Mouse (Mus musculus): ENCODE measurements around the gene Dctn2. TPM values are rescaled to one million over a fixed set of nuclear protein-coding genes. Genes with fewer than 3 reads are reported as not detected.

The Dctn2 gene
- total RNA-seq, 2 experiments from 2014 or later: 99.8 to 103 TPM

DNA sequence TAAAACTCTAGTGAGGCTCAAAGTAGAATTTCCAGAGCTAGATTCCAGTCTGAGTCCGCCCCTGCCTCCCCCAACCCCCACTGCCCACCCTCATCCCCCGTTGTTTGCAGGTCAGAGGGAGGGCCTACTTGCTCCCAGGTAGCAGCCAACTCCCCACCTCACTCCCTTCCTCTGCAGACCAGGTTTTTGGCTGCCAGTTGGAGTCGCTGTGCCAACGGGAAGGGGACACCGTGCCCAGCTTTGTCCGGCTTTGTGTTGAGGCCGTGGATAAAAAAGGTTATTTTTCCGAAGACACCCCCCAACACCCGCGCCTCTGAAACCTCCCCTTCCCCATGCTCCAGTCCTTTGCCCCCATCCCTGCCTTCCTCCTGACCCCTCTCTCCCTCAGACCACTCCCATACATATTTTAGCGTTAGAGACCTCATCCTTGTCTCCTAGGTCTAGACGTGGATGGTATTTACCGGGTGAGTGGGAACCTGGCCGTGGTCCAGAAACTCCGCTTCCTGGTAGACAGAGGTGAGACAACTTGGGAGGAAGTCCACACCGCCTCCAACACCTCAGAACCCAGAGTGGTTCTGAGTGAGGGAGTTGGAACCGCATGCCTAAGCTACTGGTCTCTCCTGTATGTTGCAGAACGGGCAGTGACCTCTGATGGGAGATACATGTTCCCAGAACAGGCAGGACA is 61.4 kb downstream of the Dctn2 start:
- no peak for DNase-seq
- intact Hi-C loops (cut with DNase I; ENCODE audit: low total_unique reads): no loop called here

DNA sequence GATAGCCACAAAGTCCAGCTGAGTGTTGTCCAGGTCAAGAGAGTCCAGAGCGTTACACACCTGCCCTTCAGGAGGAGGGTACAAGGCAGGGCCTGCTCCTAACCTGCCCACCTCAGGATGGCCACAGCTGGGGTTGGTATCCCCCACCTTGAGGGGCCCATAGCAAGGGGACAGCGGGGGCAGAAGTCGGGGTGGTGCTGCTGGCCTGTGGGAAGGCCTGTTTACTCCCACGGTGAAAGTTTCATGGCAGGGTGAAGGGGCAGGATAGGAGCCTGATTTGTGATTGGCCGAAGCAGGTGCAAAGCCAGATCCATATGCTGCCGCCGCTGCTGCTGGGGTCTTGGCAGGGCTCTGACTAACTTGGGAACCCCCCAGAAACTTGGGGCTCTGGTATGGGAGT is 64.0 kb downstream of the Dctn2 start:
- intact Hi-C loops (cut with DNase I; ENCODE audit: low total_unique reads): no loop called here
- no peak for DNase-seq

Other genes with a start within 250 kb of the Dctn2 start
- gene Tsfm, start 235.5 kb upstream of the Dctn2 start, total RNA-seq (2021): 10 to 100 TPM; 24.8 to 27.9 TPM
- gene Mettl1, start 225.0 kb upstream of the Dctn2 start, total RNA-seq (2021): 10 to 100 TPM; 11.1 to 14.8 TPM
- under 1 TPM; 0.27 to 0.43 TPM for gene Eef1akmt3, start 224.9 kb upstream of the Dctn2 start, total RNA-seq (2021)
- gene Cyp27b1, start 218.1 kb upstream of the Dctn2 start, total RNA-seq (2021): under 1 TPM; 0.10 to 0.16 TPM
- gene March9, start 206.2 kb upstream of the Dctn2 start, total RNA-seq (2021): 1 to 10 TPM in 1 of 2 experiments, under 1 TPM in 1; 0.82 to 1.2 TPM
- 10 to 100 TPM; 62.5 to 84.0 TPM for gene Cdk4, start 202.8 kb upstream of the Dctn2 start, total RNA-seq (2021)
- 10 to 100 TPM; 26.5 to 31.6 TPM for gene Tspan31, start 196.1 kb upstream of the Dctn2 start, total RNA-seq (2021)
- 1 to 10 TPM; 3.4 to 6.7 TPM for gene Agap2, start 191.1 kb upstream of the Dctn2 start, total RNA-seq (2021)
- gene Os9, start 145.2 kb upstream of the Dctn2 start, total RNA-seq (2021): 10 to 100 TPM; 20.3 to 23.5 TPM
- gene B4galnt1, start 101.1 kb upstream of the Dctn2 start, total RNA-seq (2021): 1 to 10 TPM; 1.5 to 1.9 TPM
- 1 to 10 TPM; 3.7 to 7.6 TPM for gene Slc26a10, start 85.7 kb upstream of the Dctn2 start, total RNA-seq (2021)
- 10 to 100 TPM; 13.9 to 14.4 TPM for gene Arhgef25, start 76.3 kb upstream of the Dctn2 start, total RNA-seq (2021)
- gene Dtx3, start 70.6 kb upstream of the Dctn2 start, total RNA-seq (2021): 10 to 100 TPM; 22.2 to 24.8 TPM
- 1 to 10 TPM; 6.3 to 7.6 TPM for gene Pip4k2c, start 54.8 kb upstream of the Dctn2 start, total RNA-seq (2021)
- under 1 TPM; 0.45 to 0.53 TPM for gene Kif5a, start 3.0 kb upstream of the Dctn2 start, total RNA-seq (2021)
- 10 to 100 TPM; 16.1 to 17.1 TPM for gene Mbd6, start 22.6 kb downstream of the Dctn2 start, total RNA-seq (2021)
- 10 to 100 TPM; 50.3 to 56.0 TPM for gene Mars, start 45.4 kb downstream of the Dctn2 start, total RNA-seq (2021)
- gene Arhgap9, start 55.6 kb downstream of the Dctn2 start, total RNA-seq (2021): 1 to 10 TPM; 1.3 to 2.1 TPM
- gene Gli1, start 75.6 kb downstream of the Dctn2 start, total RNA-seq (2021): 1 to 10 TPM; 2.3 to 2.7 TPM
- not detected for gene Inhbe, start 88.0 kb downstream of the Dctn2 start, total RNA-seq (2021)
- gene Inhbc, start 104.1 kb downstream of the Dctn2 start, total RNA-seq (2021): not detected
- 10 to 100 TPM; 84.1 to 89.2 TPM for gene R3hdm2, start 114.0 kb downstream of the Dctn2 start, total RNA-seq (2021)
- 100 to 1,000 TPM; 315 to 336 TPM for gene Stac3, start 235.3 kb downstream of the Dctn2 start, total RNA-seq (2021)
- gene Ndufa4l2, start 248.6 kb downstream of the Dctn2 start, total RNA-seq (2021): 10 to 100 TPM; 23.3 to 25.3 TPM